Mouse (Mus musculus): ENCODE measurements at regions not wholly inside any gene's neighbourhood (a gene's known extent, or its start where the extent isn't known, plus 50 kb on each side); places are given as distances from the start of the nearest gene placed in this dataset.
"Not testable (repeated sequence)": the region's sequence is repeated elsewhere in the genome, so short reads cannot be mapped to it uniquely, and the experiment has no call there.

DNA sequence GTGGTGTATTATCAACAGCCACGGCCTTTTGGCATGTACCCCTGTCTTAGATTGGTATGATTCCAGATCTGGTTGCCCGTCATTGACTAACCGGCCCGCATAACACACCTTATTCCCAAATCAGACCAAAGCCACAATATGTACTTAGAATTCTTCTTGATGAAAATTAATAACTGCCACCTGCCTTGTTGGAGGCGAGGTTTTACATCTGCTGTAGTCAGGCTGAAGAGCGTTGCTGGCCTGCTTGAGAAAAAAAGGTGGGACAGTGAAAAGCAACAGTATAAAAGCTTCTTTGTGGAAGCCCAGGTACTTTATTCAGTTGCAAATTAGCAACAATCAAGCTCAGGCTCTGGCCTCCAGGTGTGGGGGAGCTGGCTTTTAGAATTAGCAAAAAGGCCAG is 223.6 kb upstream of the Car8 start:
- not testable (repeated sequence) for H3K4me1 ChIP-seq (ENCODE audit: insufficient read depth, low read depth, low read length); H3K36me3 ChIP-seq (replicated peaks); DNase-seq (ENCODE audit: low spot score); H3K4me3 ChIP-seq (ENCODE audit: low read depth, low read length); H3K9me3 ChIP-seq (replicated peaks); ATAC-seq (ENCODE audit: extremely low read depth, insufficient number of reproducible peaks, low FRiP score, poor library complexity, severe bottlenecking); H3K27me3 ChIP-seq (ENCODE audit: insufficient read depth, low read length)

- DNase-seq (ENCODE audit: low spot score) (no peak), ATAC-seq (ENCODE audit: extremely low read depth, insufficient number of reproducible peaks, low FRiP score, poor library complexity, severe bottlenecking) (no peak)
- Histone ChIP-seq H3K4me3 (ENCODE audit: low read depth, low read length) (no peak overlapping the region), H3K36me3 (replicated peaks) (no peaks in the 10 kb centered on the region), H3K9me3 (replicated peaks) (no peaks in the 10 kb centered on the region), H3K27me3 (ENCODE audit: insufficient read depth, low read length) (no peaks in the 10 kb centered on the region), H3K4me1 (ENCODE audit: insufficient read depth, low read depth, low read length) (no peaks in the 10 kb centered on the region)
- TF ChIP-seq TAL1 (conservative IDR thresholded peaks at IDR 0.05; ENCODE audit: low read depth, low read length), result no peak
- no peak for TF ChIP-seq GATA1 (IDR thresholded peaks at IDR 0.05; ENCODE audit: borderline replicate concordance, low read length)
- no peak for TF ChIP-seq POLR2AphosphoS5 (IDR thresholded peaks at IDR 0.05; ENCODE audit: insufficient replicate concordance, low read depth, low read length)
- TF ChIP-seq CTCF (IDR thresholded peaks at IDR 0.05; ENCODE audit: low read depth, low read length), result no peak
- TF ChIP-seq GATA2 (IDR thresholded peaks at IDR 0.05; ENCODE audit: borderline replicate concordance, low read depth, low read length), result no peak
Measured at GRCm38 (mm10) chr4:8454346-8454745, 215.5 kb upstream of the Car8 start.

DNA sequence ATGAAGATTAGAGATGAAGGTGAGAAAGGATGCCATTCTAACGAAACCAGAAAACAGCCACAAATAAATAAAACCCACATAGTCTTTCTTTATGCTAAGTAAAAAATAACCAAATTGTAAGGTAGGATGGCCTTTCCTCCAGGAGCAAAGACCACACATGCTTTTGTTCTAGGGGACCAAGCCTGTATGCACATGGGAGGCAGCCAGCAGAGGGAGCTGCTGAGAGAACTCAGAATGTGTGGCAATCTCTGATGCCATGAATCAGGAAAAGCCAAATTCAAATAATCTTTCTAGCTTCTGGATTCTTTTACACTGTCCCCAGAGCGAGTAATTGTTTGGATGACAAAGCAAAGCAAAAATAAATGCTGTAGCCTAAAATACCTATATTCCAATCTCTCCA is 193.6 kb upstream of the Car8 start:
- ATAC-seq (ENCODE audit: extremely low read depth, insufficient number of reproducible peaks, low FRiP score, poor library complexity, severe bottlenecking) (no peak), DNase-seq (ENCODE audit: low spot score) (no peak)
- H3K36me3 ChIP-seq (replicated peaks), result no peaks in the 10 kb centered on the region
- H3K4me3 ChIP-seq (ENCODE audit: low read depth, low read length), result no peak overlapping the region
- TF ChIP-seq CTCF (IDR thresholded peaks at IDR 0.05; ENCODE audit: low read depth, low read length) (no peak), GATA2 (IDR thresholded peaks at IDR 0.05; ENCODE audit: borderline replicate concordance, low read depth, low read length) (no peak), GATA1 (IDR thresholded peaks at IDR 0.05; ENCODE audit: borderline replicate concordance, low read length) (no peak), TAL1 (conservative IDR thresholded peaks at IDR 0.05; ENCODE audit: low read depth, low read length) (no peak), POLR2AphosphoS5 (IDR thresholded peaks at IDR 0.05; ENCODE audit: insufficient replicate concordance, low read depth, low read length) (no peak)
- H3K27me3 ChIP-seq (ENCODE audit: insufficient read depth, low read length), result no peaks in the 10 kb centered on the region
- no peaks in the 10 kb centered on the region for H3K9me3 ChIP-seq (replicated peaks)
- no peaks in the 10 kb centered on the region for H3K4me1 ChIP-seq (ENCODE audit: insufficient read depth, low read depth, low read length)

GRCm38 (mm10) chr4:8431032-8431332 is 192.1 kb upstream of the Car8 start:
- Histone ChIP-seq H3K36me3 (replicated peaks) (no peaks in the 10 kb centered on the region), H3K4me3 (ENCODE audit: low read depth, low read length) (no peak overlapping the region), H3K4me1 (ENCODE audit: insufficient read depth, low read depth, low read length) (no peaks in the 10 kb centered on the region), H3K9me3 (replicated peaks) (no peaks in the 10 kb centered on the region), H3K27me3 (ENCODE audit: insufficient read depth, low read length) (no peaks in the 10 kb centered on the region)
- ATAC-seq (ENCODE audit: extremely low read depth, insufficient number of reproducible peaks, low FRiP score, poor library complexity, severe bottlenecking) (no peak), DNase-seq (ENCODE audit: low spot score) (no peak)
- no peak for TF ChIP-seq GATA2 (IDR thresholded peaks at IDR 0.05; ENCODE audit: borderline replicate concordance, low read depth, low read length)
- TF ChIP-seq GATA1 (IDR thresholded peaks at IDR 0.05; ENCODE audit: borderline replicate concordance, low read length), result no peak
- no peak for TF ChIP-seq POLR2AphosphoS5 (IDR thresholded peaks at IDR 0.05; ENCODE audit: insufficient replicate concordance, low read depth, low read length)
- no peak for TF ChIP-seq TAL1 (conservative IDR thresholded peaks at IDR 0.05; ENCODE audit: low read depth, low read length)

GRCm38 (mm10) chr4:8430269-8431031 is 191.6 kb upstream of the Car8 start:
- Histone ChIP-seq H3K36me3 (replicated peaks) (no peaks in the 10 kb centered on the region), H3K4me1 (ENCODE audit: insufficient read depth, low read depth, low read length) (no peaks in the 10 kb centered on the region), H3K9me3 (replicated peaks) (no peaks in the 10 kb centered on the region), H3K4me3 (ENCODE audit: low read depth, low read length) (no peak overlapping the region), H3K27me3 (ENCODE audit: insufficient read depth, low read length) (no peaks in the 10 kb centered on the region; the same call in 1 of the 2 replicates)
- DNase-seq (ENCODE audit: low spot score) (no peak), ATAC-seq (ENCODE audit: extremely low read depth, insufficient number of reproducible peaks, low FRiP score, poor library complexity, severe bottlenecking) (no peak)
- no peak for TF ChIP-seq GATA1 (IDR thresholded peaks at IDR 0.05; ENCODE audit: borderline replicate concordance, low read length)
- no peak for TF ChIP-seq CTCF (IDR thresholded peaks at IDR 0.05; ENCODE audit: low read depth, low read length)
- TF ChIP-seq TAL1 (conservative IDR thresholded peaks at IDR 0.05; ENCODE audit: low read depth, low read length), result no peak

DNA sequence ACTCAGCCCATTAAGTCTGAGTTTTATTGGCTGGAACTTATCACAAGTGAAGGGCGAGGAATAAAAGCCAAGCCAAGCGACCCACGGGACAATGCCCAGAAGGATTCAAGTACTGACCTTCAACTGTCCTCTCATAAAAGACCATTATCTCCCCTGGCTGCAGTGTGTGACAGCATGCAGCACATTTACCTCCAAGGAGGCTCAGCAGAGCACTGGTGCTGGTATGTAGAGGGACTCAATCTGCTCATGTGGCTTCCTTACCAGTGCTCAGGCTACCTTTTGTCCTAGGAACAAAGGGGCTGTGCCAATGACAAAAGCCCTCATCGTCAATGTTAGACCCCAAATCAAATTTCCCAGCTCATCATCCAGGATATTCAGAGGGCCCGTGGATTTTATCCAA is 190.9 kb upstream of the Car8 start:
- TF ChIP-seq GATA1 (IDR thresholded peaks at IDR 0.05; ENCODE audit: borderline replicate concordance, low read length) (no peak), GATA2 (IDR thresholded peaks at IDR 0.05; ENCODE audit: borderline replicate concordance, low read depth, low read length) (no peak), CTCF (IDR thresholded peaks at IDR 0.05; ENCODE audit: low read depth, low read length) (no peak), TAL1 (conservative IDR thresholded peaks at IDR 0.05; ENCODE audit: low read depth, low read length) (no peak), POLR2AphosphoS5 (IDR thresholded peaks at IDR 0.05; ENCODE audit: insufficient replicate concordance, low read depth, low read length) (no peak)
- no peaks in the 10 kb centered on the region for H3K4me1 ChIP-seq (ENCODE audit: insufficient read depth, low read depth, low read length)
- DNase-seq (ENCODE audit: low spot score) (no peak), ATAC-seq (ENCODE audit: extremely low read depth, insufficient number of reproducible peaks, low FRiP score, poor library complexity, severe bottlenecking) (no peak)
- H3K36me3 ChIP-seq (replicated peaks), result no peaks in the 10 kb centered on the region
- no peaks in the 10 kb centered on the region for H3K9me3 ChIP-seq (replicated peaks)
- no peak overlapping the region for H3K4me3 ChIP-seq (ENCODE audit: low read depth, low read length)
- H3K27me3 ChIP-seq (ENCODE audit: insufficient read depth, low read length), result peaks cover under 1% of the 10 kb centered on the region; the same call in 1 of the 2 replicates

Measured in G1E (cell line).